Mouse (Mus musculus) embryonic facial prominence, embryonic 15.5 days (tissue): ENCODE measurements around the gene Slc35f4. TPM values are rescaled to one million over a fixed set of nuclear protein-coding genes. Genes with fewer than 3 reads are reported as not detected.
"Not testable (repeated sequence)": the region's sequence is repeated elsewhere in the genome, so short reads cannot be mapped to it uniquely, and the experiment has no call there.

Source experiments
- ATAC-seq: fragments of 200-750 bp; cut with Nextera tagmentation; 2 replicates; pipeline ENCODE4 v1.8.0; 2017; ENCODE audit warnings: low read depth, moderate TSS enrichment; ENCODE audit not compliant: insufficient number of reproducible peaks, low FRiP score, low TSS enrichment
- H3K27ac ChIP-seq: fragments of 300-500 bp; sonication (generic); replicated peaks from 2 replicates; pipeline ENCODE4 v1.5.1; 2015; ENCODE audit warnings: mild to moderate bottlenecking, inconsistent platforms
- H3K27me3 ChIP-seq: fragments of 300-500 bp; sonication (generic); 2 replicates; pipeline ENCODE4 v1.6.1; 2015; ENCODE audit warnings: inconsistent platforms
- H3K36me3 ChIP-seq: fragments of 300-500 bp; sonication (generic); 2 replicates; pipeline ENCODE4 v1.6.1; 2015; ENCODE audit warnings: mild to moderate bottlenecking, inconsistent platforms
- H3K4me1 ChIP-seq: fragments of 300-500 bp; sonication (generic); 2 replicates; pipeline ENCODE4 v1.6.1; 2015; ENCODE audit warnings: inconsistent platforms
- H3K4me2 ChIP-seq: fragments of 300-500 bp; sonication (generic); replicated peaks from 2 replicates; pipeline ENCODE4 v1.6.1; 2015; ENCODE audit warnings: mild to moderate bottlenecking, inconsistent platforms
- H3K4me3 ChIP-seq: fragments of 300-500 bp; sonication (generic); replicated peaks from 2 replicates; pipeline ENCODE4 v1.5.1; 2015; ENCODE audit warnings: mild to moderate bottlenecking, inconsistent platforms
- H3K9ac ChIP-seq: fragments of 300-500 bp; sonication (generic); 2 replicates; pipeline ENCODE4 v1.6.1; 2015; ENCODE audit warnings: inconsistent platforms
- H3K9me3 ChIP-seq: fragments of 300-500 bp; sonication (generic); replicated peaks from 2 replicates; pipeline ENCODE4 v1.6.1; 2016; ENCODE audit warnings: inconsistent platforms
- WGBS: fragments of 180-500 bp; shearing (Covaris S2); methylation state at CpG from one replicate; pipeline ENCODE4 v1.1.7; 2015; 5-methylcytosine and 5-hydroxymethylcytosine counted together
- polyA plus RNA-seq: library from polyadenylated mRNA; unstranded; fragments of >200 nt; fragmentation: Nextera tagmentation; extraction: Ambion mirVana; gene quantifications from 2 replicates; pipeline ENCODE4 v1.2.1, GENCODE M21; 2015

Slc35f4 gene
- polyA plus RNA-seq, 1 experiment from 2014 or later, result not detected

- Histone ChIP-seq H3K27ac (no peak overlapping the region), H3K4me2 (no peak overlapping the region), H3K27me3 (no peaks in the 10 kb centered on the region), H3K9ac (no peak overlapping the region), H3K4me3 (no peak overlapping the region), H3K4me1 (no peaks in the 10 kb centered on the region), H3K36me3 (no peaks in the 10 kb centered on the region), H3K9me3 (no peaks in the 10 kb centered on the region)
- no peak for ATAC-seq
- WGBS, result 76% methylated on average over 9 of the region's 9 CpGs
Measured at GRCm38 (mm10) chr14:49305534-49306409, 220.1 kb downstream of the Slc35f4 start.

GRCm38 (mm10) chr14:49302271-49302857, 223.5 kb downstream of the Slc35f4 start:
- Histone ChIP-seq H3K36me3 (no peaks in the 10 kb centered on the region), H3K4me2 (no peak overlapping the region), H3K27me3 (no peaks in the 10 kb centered on the region), H3K4me3 (no peak overlapping the region), H3K4me1 (no peaks in the 10 kb centered on the region), H3K9ac (no peak overlapping the region), H3K9me3 (no peaks in the 10 kb centered on the region), H3K27ac (no peak overlapping the region)
- no peak for ATAC-seq
- WGBS, result 35% methylated on average over 2 of the region's 2 CpGs

GRCm38 (mm10) chr14:49300981-49301619, 224.7 kb downstream of the Slc35f4 start:
- Histone ChIP-seq H3K27ac (no peak overlapping the region), H3K9me3 (no peaks in the 10 kb centered on the region), H3K4me1 (no peaks in the 10 kb centered on the region), H3K4me3 (no peak overlapping the region), H3K36me3 (no peaks in the 10 kb centered on the region), H3K4me2 (no peak overlapping the region), H3K9ac (no peak overlapping the region), H3K27me3 (no peaks in the 10 kb centered on the region)
- WGBS, result 55% methylated on average over 8 of the region's 8 CpGs
- ATAC-seq, result no peak

GRCm38 (mm10) chr14:49300326-49300725, 225.5 kb downstream of the Slc35f4 start:
- no peak for ATAC-seq
- Histone ChIP-seq H3K36me3 (no peaks in the 10 kb centered on the region), H3K27ac (no peak overlapping the region), H3K9me3 (no peaks in the 10 kb centered on the region), H3K27me3 (no peaks in the 10 kb centered on the region), H3K4me3 (no peak overlapping the region), H3K4me1 (no peaks in the 10 kb centered on the region), H3K9ac (no peak overlapping the region), H3K4me2 (no peak overlapping the region)
- WGBS, result 64% methylated on average over 8 of the region's 8 CpGs

GRCm38 (mm10) chr14:49293802-49294449, 231.9 kb downstream of the Slc35f4 start:
- H3K27me3 ChIP-seq, result no peaks in the 10 kb centered on the region
- H3K9ac ChIP-seq, result no peak overlapping the region
- no peak for ATAC-seq
- H3K9me3 ChIP-seq, result no peaks in the 10 kb centered on the region
- H3K36me3 ChIP-seq, result no peaks in the 10 kb centered on the region
- no peak overlapping the region for H3K4me3 ChIP-seq
- H3K4me2 ChIP-seq, result no peak overlapping the region
- H3K4me1 ChIP-seq, result no peaks in the 10 kb centered on the region
- WGBS, result 28% methylated on average over 4 of the region's 4 CpGs
- H3K27ac ChIP-seq, result no peak overlapping the region

- no peak for ATAC-seq
- no peaks in the 10 kb centered on the region for H3K9me3 ChIP-seq
- no peaks in the 10 kb centered on the region for H3K4me1 ChIP-seq
- no peak overlapping the region for H3K9ac ChIP-seq
- 83% methylated on average over 3 of the region's 3 CpGs for WGBS
- no peak overlapping the region for H3K4me2 ChIP-seq
- H3K4me3 ChIP-seq, result no peak overlapping the region
- no peaks in the 10 kb centered on the region for H3K27me3 ChIP-seq
- H3K27ac ChIP-seq, result no peak overlapping the region
- H3K36me3 ChIP-seq, result no peaks in the 10 kb centered on the region
Measured at GRCm38 (mm10) chr14:49290029-49290745, 235.7 kb downstream of the Slc35f4 start.

- Histone ChIP-seq H3K27ac (no peak overlapping the region), H3K4me3 (no peak overlapping the region), H3K4me1 (no peaks in the 10 kb centered on the region), H3K9ac (no peak overlapping the region), H3K27me3 (no peaks in the 10 kb centered on the region), H3K9me3 (no peaks in the 10 kb centered on the region), H3K36me3 (no peaks in the 10 kb centered on the region), H3K4me2 (no peak overlapping the region)
- no peak for ATAC-seq
- WGBS, result 81% methylated on average over 7 of the region's 7 CpGs
Measured at GRCm38 (mm10) chr14:49283784-49284655, 241.8 kb downstream of the Slc35f4 start.

- H3K9ac ChIP-seq, result no peak overlapping the region
- ATAC-seq, result no peak
- H3K36me3 ChIP-seq, result no peaks in the 10 kb centered on the region
- no peak overlapping the region for H3K27ac ChIP-seq
- H3K4me3 ChIP-seq, result no peak overlapping the region
- H3K4me2 ChIP-seq, result no peak overlapping the region
- no peaks in the 10 kb centered on the region for H3K27me3 ChIP-seq
- WGBS, result 72% methylated on average over 6 of the region's 6 CpGs
- H3K9me3 ChIP-seq, result no peaks in the 10 kb centered on the region
- H3K4me1 ChIP-seq, result no peaks in the 10 kb centered on the region
Measured at GRCm38 (mm10) chr14:49278880-49279279, 247.0 kb downstream of the Slc35f4 start.

- not testable (repeated sequence) for H3K4me3 ChIP-seq, H3K4me1 ChIP-seq, H3K27ac ChIP-seq, H3K9me3 ChIP-seq, ATAC-seq, H3K4me2 ChIP-seq, H3K27me3 ChIP-seq, H3K9ac ChIP-seq, H3K36me3 ChIP-seq
- WGBS, result 90% methylated on average over 9 of the region's 9 CpGs
Measured at GRCm38 (mm10) chr14:49278479-49278878, 247.4 kb downstream of the Slc35f4 start.

GRCm38 (mm10) chr14:49277642-49278041, 248.2 kb downstream of the Slc35f4 start:
- no peaks in the 10 kb centered on the region for H3K36me3 ChIP-seq

More at GRCm38 (mm10) chr14:49277642-49278041, 248.2 kb downstream of the Slc35f4 start:
- WGBS, result 79% methylated on average over 3 of the region's 3 CpGs
- no peak overlapping the region for H3K4me3 ChIP-seq
- H3K27me3 ChIP-seq, result no peaks in the 10 kb centered on the region
- H3K9ac ChIP-seq, result no peak overlapping the region
- no peak overlapping the region for H3K4me2 ChIP-seq
- no peaks in the 10 kb centered on the region for H3K9me3 ChIP-seq
- no peak for ATAC-seq
- no peak overlapping the region for H3K27ac ChIP-seq
- no peaks in the 10 kb centered on the region for H3K4me1 ChIP-seq
